Mouse (Mus musculus) T-cell, adult 2 months (primary cell): ENCODE data around the gene Clrn2.

ENCODE experiments used
- DNase-seq: peaks from one replicate; pipeline ENCODE4 v3.0.0; 2022; ENCODE audit warnings: low spot score

Clrn2 gene

GRCm38 (mm10) chr5:45510071-45510470, 56.5 kb downstream of the Clrn2 start:
- DNase-seq = no peak

- DNase-seq = no peak
Observed at GRCm38 (mm10) chr5:45512908-45513307, 59.4 kb downstream of the Clrn2 start.

- DNase-seq = no peak
Observed at GRCm38 (mm10) chr5:45513511-45513910, 60.0 kb downstream of the Clrn2 start.
